In genomic region chr11:69306039-69306438, GRCm38 (mm10) we compare ENCODE assay signal across 28 mouse cellular contexts. TPM values are rescaled to one million over a fixed set of nuclear protein-coding genes. Genes with fewer than 3 reads are reported as not detected.
"Had no signal": no experiment of that assay in that cellular context is flagged by ENCODE, and none has a peak within 500 bp of the region (broad histone marks: within the 10 kb centered on the region; RNA-seq: fewer than 3 reads in every experiment).

No protein-coding gene starts in this region.

- H3K27me3 ChIP-seq: embryonic facial prominence, embryonic 12.5 days; embryonic facial prominence, embryonic 13.5 days; embryonic facial prominence, embryonic 15.5 days; forebrain, embryonic 12.5 days; forebrain, embryonic 13.5 days; forebrain, embryonic 15.5 days had no signal

- H3K4me2 ChIP-seq: embryonic facial prominence, embryonic 12.5 days; embryonic facial prominence, embryonic 13.5 days; embryonic facial prominence, embryonic 15.5 days; forebrain, embryonic 12.5 days; forebrain, embryonic 13.5 days; forebrain, embryonic 15.5 days had no signal

- ATAC-seq: forebrain, embryonic 13.5 days; forebrain, embryonic 15.5 days; forebrain, embryonic 16.5 days; forebrain, postnatal 0 days had no signal

- H3K4me1 ChIP-seq: embryonic facial prominence, embryonic 10.5 days; embryonic facial prominence, embryonic 12.5 days; embryonic facial prominence, embryonic 13.5 days; embryonic facial prominence, embryonic 15.5 days; forebrain, embryonic 10.5 days; forebrain, embryonic 12.5 days; forebrain, embryonic 13.5 days; forebrain, embryonic 15.5 days had no signal

- H3K27ac ChIP-seq: embryonic facial prominence, embryonic 10.5 days; embryonic facial prominence, embryonic 12.5 days; embryonic facial prominence, embryonic 13.5 days; embryonic facial prominence, embryonic 15.5 days; forebrain, embryonic 10.5 days; forebrain, embryonic 12.5 days; forebrain, embryonic 13.5 days; forebrain, embryonic 15.5 days; gastrocnemius, adult 2 months; heart, adult 2 months had no signal

- DNase-seq: cerebellum, adult 2 months; cerebellum, adult 8-10 months; cerebellum, adult 9-10 months; cerebellum, adult 9-11 months; cerebellum, postnatal 10 days; cerebellum, postnatal 14 days; cerebellum, postnatal 25 days; cerebellum, postnatal 36 days; embryo, embryonic 11 days; forebrain, postnatal 0 days; gastrocnemius, adult 2 months; gastrocnemius, postnatal 10 days; gastrocnemius, postnatal 14 days; gastrocnemius, postnatal 25 days; gastrocnemius, postnatal 36 days; heart, adult 18-20 months; heart, adult 2 months had no signal

- H3K4me3 ChIP-seq: embryonic facial prominence, embryonic 10.5 days; embryonic facial prominence, embryonic 12.5 days; embryonic facial prominence, embryonic 13.5 days; embryonic facial prominence, embryonic 15.5 days; erythroblast, embryonic 14.5 days; forebrain, embryonic 10.5 days; forebrain, embryonic 12.5 days; forebrain, embryonic 13.5 days; forebrain, embryonic 15.5 days; gastrocnemius, adult 2 months; heart, adult 2 months had no signal

- H3K9ac ChIP-seq: embryonic facial prominence, embryonic 12.5 days; embryonic facial prominence, embryonic 13.5 days; embryonic facial prominence, embryonic 15.5 days; forebrain, embryonic 12.5 days; forebrain, embryonic 13.5 days; forebrain, embryonic 15.5 days; forebrain, postnatal 0 days had no signal

- H3K9me3 ChIP-seq: embryonic facial prominence, embryonic 10.5 days; embryonic facial prominence, embryonic 12.5 days; embryonic facial prominence, embryonic 13.5 days; embryonic facial prominence, embryonic 15.5 days; forebrain, embryonic 10.5 days; forebrain, embryonic 12.5 days; forebrain, embryonic 13.5 days; forebrain, embryonic 15.5 days had no signal

RNA-seq across cellular contexts. Expression of gene Kcnab3, which starts 20.0 kb away (rescaled TPM):
- total RNA-seq: gastrocnemius, adult 2 months; granulocyte monocyte progenitor cell, adult 5-6 weeks had no signal
- polyA plus RNA-seq: erythroblast, embryonic 14.5 days had no signal

RNA-seq across cellular contexts. Expression of gene Rnf227, which starts 34.2 kb away (rescaled TPM):
- total RNA-seq: gastrocnemius, adult 2 months had no signal
